In the genomic region with DNA sequence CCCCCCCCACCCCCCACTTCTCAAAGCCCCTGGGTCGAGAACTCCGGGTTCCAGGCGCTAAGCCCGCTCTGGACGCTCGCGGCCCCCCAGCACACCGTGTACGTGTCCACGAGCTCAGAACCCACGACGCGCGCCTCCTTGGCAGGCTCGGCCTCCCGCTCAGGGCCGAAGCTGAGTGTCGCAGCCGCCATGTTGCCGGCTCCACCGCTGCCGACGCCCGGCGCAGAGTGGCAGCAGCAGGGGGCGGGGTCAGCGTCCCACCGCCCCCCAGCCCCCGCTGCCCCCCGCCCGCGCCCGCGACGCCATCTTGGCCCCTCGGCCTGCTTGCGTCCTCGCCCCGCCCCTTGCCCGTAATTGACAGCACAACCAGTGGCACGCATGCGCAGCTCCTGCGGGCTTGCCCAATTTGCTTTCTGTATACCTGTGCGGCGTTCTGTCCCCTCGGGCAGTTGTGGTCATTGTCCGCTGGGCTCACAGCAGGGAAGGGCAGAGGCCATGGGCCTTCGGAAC, we compare ENCODE assay signal across 8 mouse cellular contexts. TPM values are rescaled to one million over a fixed set of nuclear protein-coding genes. Genes with fewer than 3 reads are reported as not detected.
DNase-seq lines count a peak whose midpoint lies in the region; ATAC-seq and TF ChIP-seq lines count a peak whose summit lies in the region.

No protein-coding gene starts in this region.

- TF ChIP-seq CTCF in Patski (IDR thresholded peaks at IDR 0.05): no peak

- peaks cover 27% of the 10 kb centered on the region for H3K4me1 ChIP-seq in hindbrain, embryonic 13.5 days (replicated peaks)

- POLR2A ChIA-PET in Patski (lab: Charles Lee): interaction anchor here (0.6 to 2.6 kb wide), 4 partner anchors 13 to 129 kb away, joined by 4 to 7 read pairs (median 6); no protein-coding TSS in a partner anchor

- DNase-seq in Patski (ENCODE audit: low read depth, low spot score): no peak
- peak; percentile 99 for DNase-seq in cerebellum, postnatal 10 days
- peak; percentile 87 to 88 for DNase-seq in frontal cortex, postnatal 14 days (ENCODE audit: low spot score in 2 of 2)
- peak; percentile 93 to 95 for DNase-seq in layer of hippocampus, postnatal 14 days (ENCODE audit: low spot score in 2 of 2)
- peak; percentile 97 for DNase-seq in lung, postnatal 10 days
- peak; percentile 92 for DNase-seq in ovary, postnatal 14 days (ENCODE audit: low spot score)
- peak; percentile 95 to 98 for DNase-seq in thymus, postnatal 10 days (ENCODE audit: low spot score in 2 of 2)

- peak overlapping the region; percentile 99 for H3K4me2 ChIP-seq in hindbrain, embryonic 13.5 days

- peak overlapping the region; percentile 91 for H3K9ac ChIP-seq in hindbrain, embryonic 13.5 days

- in situ Hi-C loops in Patski (cut with MboI; ENCODE audit: low pct_unique_long_range_greater_than_20kb): no loop called here

- under 1% methylated on average over 48 of the region's 48 CpGs for WGBS in hindbrain, embryonic 13.5 days

- peak overlapping the region; percentile 93 for H3K27ac ChIP-seq in hindbrain, embryonic 13.5 days

- no peaks in the 10 kb centered on the region for H3K9me3 ChIP-seq in hindbrain, embryonic 13.5 days

- CTCF ChIA-PET in Patski (lab: Charles Lee): no interaction called here

- no peaks in the 10 kb centered on the region for H3K27me3 ChIP-seq in Patski
- peaks cover 3% of the 10 kb centered on the region; the same call in 1 of the 2 replicates for H3K27me3 ChIP-seq in hindbrain, embryonic 13.5 days

- peak overlapping the region; percentile 72 for H3K4me3 ChIP-seq in hindbrain, embryonic 13.5 days

- peak; percentile 66 for ATAC-seq in Patski
- ATAC-seq in hindbrain, embryonic 13.5 days (ENCODE audit: low FRiP score): peak; percentile 60

- peaks cover 29% of the 10 kb centered on the region for H3K36me3 ChIP-seq in hindbrain, embryonic 13.5 days

RNA-seq across cellular contexts. Expression of a gene that starts 1.6 kb away (rescaled TPM):
- 8.1 TPM for polyA plus RNA-seq in Patski (2021)
- 7.3 and 9.1 TPM in 2 replicates for polyA plus RNA-seq in hindbrain, embryonic 13.5 days (2015; fragmentation: Nextera tagmentation; extraction: Ambion mirVana)
- 1 to 10 TPM in 1 of 2 experiments, under 1 TPM in 1; 0.85 to 3.7 TPM for total RNA-seq in layer of hippocampus, postnatal 14 days (2021)

RNA-seq across cellular contexts. Expression of a gene that starts 10.2 kb away (rescaled TPM):
- polyA plus RNA-seq in Patski (2021): 564 TPM
- polyA plus RNA-seq in hindbrain, embryonic 13.5 days (2015; fragmentation: Nextera tagmentation; extraction: Ambion mirVana): 315 and 334 TPM in 2 replicates
- total RNA-seq in layer of hippocampus, postnatal 14 days (2021): 100 to 1,000 TPM; 433 to 449 TPM

RNA-seq across cellular contexts. Expression of a gene that starts 11.1 kb away (rescaled TPM):
- 3.0 TPM for polyA plus RNA-seq in Patski (2021)
- 0.84 and 0.90 TPM in 2 replicates for polyA plus RNA-seq in hindbrain, embryonic 13.5 days (2015; fragmentation: Nextera tagmentation; extraction: Ambion mirVana)
- 1 to 10 TPM; 5.5 to 6.4 TPM for total RNA-seq in layer of hippocampus, postnatal 14 days (2021)

RNA-seq across cellular contexts. Expression of a gene that starts 38.1 kb away (rescaled TPM):
- polyA plus RNA-seq in Patski (2021): 0.74 TPM
- polyA plus RNA-seq in hindbrain, embryonic 13.5 days (2015; fragmentation: Nextera tagmentation; extraction: Ambion mirVana): 24.8 and 25.2 TPM in 2 replicates
- total RNA-seq in layer of hippocampus, postnatal 14 days (2021): 10 to 100 TPM; 27.9 to 32.0 TPM

RNA-seq across cellular contexts. Expression of a gene that starts 44.6 kb away (rescaled TPM):
- polyA plus RNA-seq in Patski (2021): 10.7 TPM
- 11.9 and 13.6 TPM in 2 replicates for polyA plus RNA-seq in hindbrain, embryonic 13.5 days (2015; fragmentation: Nextera tagmentation; extraction: Ambion mirVana)
- total RNA-seq in layer of hippocampus, postnatal 14 days (2021): 1 to 10 TPM; 4.0 to 6.3 TPM
